Mouse (Mus musculus): Measurements from ENCODE around the gene Ntpcr.

The Ntpcr gene

DNA sequence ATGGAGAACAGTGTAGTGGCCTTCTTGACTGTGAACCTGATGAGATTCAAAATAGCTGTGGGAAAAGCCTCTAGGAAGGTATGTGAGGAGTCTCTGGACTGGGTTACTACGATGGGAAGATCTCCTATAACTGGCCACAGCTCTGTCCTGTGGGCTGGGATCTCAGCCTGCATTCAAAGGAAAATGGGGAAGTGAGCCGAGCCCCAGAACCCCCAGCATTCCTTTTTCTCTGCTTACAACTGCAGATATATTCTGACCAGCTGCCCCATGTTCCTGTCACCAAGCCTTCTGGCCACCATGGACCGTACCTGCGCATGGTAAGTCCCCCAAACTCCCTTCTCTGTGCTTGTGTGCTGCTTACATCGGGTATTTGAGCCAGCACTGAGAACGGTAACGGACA lies at the start of gene Ntpcr:
TSS of gene Ntpcr (plus strand) at position 218 of the 400 bp plus-strand sequence.
- no peak for DNase-seq (ENCODE audit: low read depth, low spot score)

DNA sequence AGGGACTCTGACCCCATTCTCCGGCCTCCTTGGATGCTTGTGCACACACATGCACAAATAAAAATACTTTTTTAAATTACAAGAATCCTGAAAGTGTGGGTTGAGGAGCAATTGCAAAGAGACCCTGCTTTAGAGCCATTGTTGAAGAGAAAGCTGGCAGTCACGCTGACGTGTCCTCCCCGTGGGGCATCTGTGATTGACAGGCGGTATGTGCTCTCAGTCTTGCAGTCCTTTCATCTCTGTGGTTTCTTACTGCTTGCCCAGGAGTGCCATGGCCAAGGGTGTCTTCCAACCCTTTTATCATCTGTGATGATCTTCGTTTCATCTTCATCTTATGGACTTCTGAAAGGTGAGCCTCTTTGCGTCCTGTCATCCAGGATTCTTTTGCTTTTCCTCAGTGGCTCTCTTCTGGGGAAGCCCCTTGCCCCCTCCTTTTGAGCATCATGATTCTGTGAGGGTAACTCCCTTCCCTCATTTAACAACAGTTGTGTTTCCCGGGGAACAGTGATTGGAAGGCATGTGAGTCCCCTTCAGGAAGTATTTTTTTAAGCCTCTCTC lies 48.8 kb upstream of the Ntpcr start:
- DNase-seq (ENCODE audit: low read depth, low spot score), result no peak

- DNase-seq (ENCODE audit: low read depth, low spot score), result no peak
These were observed 44.5 kb upstream of the Ntpcr start for GRCm38 (mm10) chr8:125685216-125685760.

DNA sequence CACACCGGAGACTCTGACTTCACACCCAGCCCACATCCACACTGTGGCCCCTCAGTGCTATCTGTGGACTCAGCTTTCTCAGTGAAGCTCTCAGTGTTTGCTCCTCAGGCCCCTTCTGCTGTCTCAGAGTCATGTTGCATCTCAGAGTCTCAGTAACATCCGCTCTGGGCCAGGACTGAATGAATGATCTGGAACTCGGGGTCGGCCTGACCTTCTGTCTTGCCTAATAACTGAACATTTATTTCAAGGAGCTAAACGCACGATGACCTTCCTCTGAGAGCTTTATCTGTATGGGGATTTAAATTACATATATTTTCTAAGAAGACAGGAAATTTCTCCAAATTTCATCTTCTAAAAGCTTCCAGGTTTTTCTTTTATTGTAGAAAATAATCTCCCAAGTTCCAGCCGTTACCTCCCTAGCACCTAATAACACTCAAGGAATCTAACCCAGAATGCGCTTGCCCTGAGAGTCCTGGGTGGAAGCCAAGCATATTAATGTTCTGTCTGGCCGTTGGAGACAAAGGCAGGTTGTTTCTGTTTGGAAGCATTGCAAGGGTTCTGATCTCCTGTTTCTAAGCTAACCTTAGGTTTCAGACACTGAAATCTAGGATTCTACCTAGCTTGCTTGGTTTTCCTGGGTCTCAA lies 43.4 kb upstream of the Ntpcr start:
- DNase-seq (ENCODE audit: low read depth, low spot score), result peak; percentile 22

GRCm38 (mm10) chr8:125690166-125690915 lies 39.4 kb upstream of the Ntpcr start:
- peak; percentile 35 for DNase-seq (ENCODE audit: low read depth, low spot score)

DNA sequence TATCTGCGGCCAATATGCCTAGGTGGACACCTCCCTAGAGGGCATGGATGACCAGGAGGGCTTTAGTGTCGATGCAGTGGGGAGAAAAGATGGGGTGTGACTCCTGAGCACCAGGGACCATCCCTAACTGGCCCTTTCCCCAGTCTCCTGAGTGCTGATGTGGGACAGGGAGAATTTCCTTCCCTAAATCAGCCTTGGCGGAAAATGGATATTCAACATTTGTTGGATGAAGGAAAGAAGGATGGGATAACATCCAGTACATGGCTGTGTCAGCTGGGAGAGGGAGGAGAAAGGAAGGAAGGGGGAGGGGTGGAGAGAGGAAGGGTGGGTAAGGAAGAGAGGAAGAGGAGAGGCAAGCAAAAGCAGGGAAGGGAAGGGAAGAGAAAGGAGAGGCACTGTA lies 38.8 kb upstream of the Ntpcr start:
- DNase-seq (ENCODE audit: low read depth, low spot score), result no peak

DNA sequence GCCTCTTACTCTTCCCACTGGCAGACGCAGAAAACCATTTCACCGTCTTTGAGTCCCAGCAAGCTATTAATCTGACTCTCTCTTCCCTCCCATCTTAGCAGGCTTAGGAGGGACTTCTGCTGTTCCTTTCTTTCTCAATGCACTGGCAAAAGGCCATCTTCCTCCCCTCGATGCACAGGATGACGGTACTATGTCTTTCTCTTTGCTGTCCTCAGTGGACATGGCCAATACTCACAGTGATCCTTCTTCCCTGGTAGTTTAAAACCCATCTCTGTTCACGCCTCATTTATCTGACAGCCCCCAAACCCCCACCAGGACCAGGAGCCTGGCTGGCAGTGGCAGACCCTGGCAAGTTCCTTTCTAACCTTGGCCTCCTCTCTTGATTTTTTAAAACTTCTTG lies 37.3 kb upstream of the Ntpcr start:
- no peak for DNase-seq (ENCODE audit: low read depth, low spot score)

DNA sequence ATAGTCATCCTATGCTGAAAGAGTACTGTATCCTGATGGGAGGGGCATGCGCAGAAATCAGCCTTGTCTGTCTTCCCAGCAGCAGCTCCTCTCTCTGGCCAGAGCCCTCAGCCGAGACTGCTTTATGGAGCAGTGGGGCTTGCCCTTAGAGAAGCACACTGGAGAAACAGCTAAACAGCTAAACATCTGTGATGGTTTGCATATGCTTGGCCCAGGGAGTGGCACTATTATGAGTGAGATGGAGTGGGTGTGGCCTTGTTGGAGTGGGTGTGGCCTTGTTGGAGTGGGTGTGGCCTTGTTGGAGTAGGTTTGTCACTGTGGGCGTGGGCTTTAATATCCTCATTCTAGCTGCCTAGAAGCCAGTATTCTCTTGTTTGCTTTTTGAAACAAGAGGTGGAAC lies 36.6 kb upstream of the Ntpcr start:
- no peak for DNase-seq (ENCODE audit: low read depth, low spot score)

- no peak for DNase-seq (ENCODE audit: low read depth, low spot score)
These were observed 33.8 kb upstream of the Ntpcr start for GRCm38 (mm10) chr8:125695951-125696350.

GRCm38 (mm10) chr8:125699391-125700025 lies 30.3 kb upstream of the Ntpcr start:
- no peak for DNase-seq (ENCODE audit: low read depth, low spot score)

DNA sequence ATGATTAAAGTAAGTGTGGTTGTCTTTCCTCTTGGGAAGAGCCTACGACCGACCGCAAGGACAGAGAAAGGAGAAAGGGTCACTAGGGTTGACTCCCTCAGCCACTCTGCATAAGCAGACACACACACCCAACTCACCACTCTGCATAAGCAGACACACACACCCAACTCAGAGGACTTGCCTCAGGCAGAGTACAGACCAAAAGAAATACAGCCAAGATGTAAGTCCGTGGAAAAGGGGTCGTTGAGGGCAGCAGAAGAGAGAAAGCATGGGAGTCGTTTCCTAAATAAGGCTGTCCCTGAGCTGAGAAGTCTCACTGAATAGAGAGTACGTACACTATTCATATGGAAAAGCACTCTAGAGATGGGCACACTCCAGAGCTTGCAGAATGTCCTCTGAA lies 29.4 kb upstream of the Ntpcr start:
- DNase-seq (ENCODE audit: low read depth, low spot score), result no peak

DNA sequence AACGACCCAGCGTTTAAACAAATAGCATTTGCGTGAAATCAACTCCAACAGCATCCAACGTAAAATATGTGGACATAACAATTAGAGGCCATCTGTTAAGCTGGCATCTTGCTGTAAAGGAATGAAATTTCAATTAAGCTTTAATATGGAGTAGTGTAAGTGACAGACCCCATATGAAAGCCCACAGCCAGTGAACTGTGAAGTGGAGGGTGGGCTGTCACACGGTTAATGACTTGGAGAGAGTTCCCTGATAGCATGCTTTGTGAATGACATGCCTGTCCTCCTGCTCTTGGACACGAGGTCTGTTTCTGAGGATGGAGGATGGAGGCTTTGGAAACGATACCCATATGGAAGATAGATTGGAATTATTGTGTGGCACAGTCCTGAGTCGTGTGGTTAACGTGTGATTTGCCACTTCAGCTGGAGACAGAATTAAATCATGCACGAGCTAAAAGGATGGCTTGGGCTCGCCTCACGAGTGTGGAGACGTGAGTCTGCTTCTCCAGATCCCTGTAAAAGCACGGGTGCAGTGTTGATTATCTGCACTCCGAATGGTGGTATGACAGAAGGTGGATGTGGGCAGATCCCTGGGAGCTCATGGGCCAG lies 26.8 kb upstream of the Ntpcr start:
- DNase-seq (ENCODE audit: low read depth, low spot score), result no peak

GRCm38 (mm10) chr8:125704434-125704833 lies 25.3 kb upstream of the Ntpcr start:
- no peak for DNase-seq (ENCODE audit: low read depth, low spot score)

GRCm38 (mm10) chr8:125705816-125706215 lies 23.9 kb upstream of the Ntpcr start:
- DNase-seq (ENCODE audit: low read depth, low spot score), result no peak

GRCm38 (mm10) chr8:125709171-125709570 lies 20.6 kb upstream of the Ntpcr start:
- DNase-seq (ENCODE audit: low read depth, low spot score), result no peak

DNA sequence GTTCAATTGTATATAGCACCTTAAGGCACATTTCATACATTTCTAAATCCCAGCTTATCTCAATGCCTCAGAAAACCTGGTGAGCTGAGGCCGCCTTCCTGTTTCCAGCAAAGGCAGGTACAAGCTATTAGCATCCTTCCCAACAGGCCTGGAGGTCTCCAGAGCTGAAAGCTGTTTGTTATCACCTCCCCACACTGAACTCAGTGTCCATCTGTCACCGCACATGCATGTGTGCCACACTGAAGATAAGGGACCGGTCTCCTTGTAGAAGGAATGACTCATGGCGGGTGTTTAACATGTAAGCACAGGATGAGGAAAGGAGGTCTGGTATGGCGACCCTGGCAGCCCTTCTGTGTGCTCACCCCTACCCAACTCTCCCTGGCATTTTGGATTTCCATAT lies 18.2 kb upstream of the Ntpcr start:
- DNase-seq (ENCODE audit: low read depth, low spot score), result no peak

- no peak for DNase-seq (ENCODE audit: low read depth, low spot score)
These were observed 13.6 kb upstream of the Ntpcr start for GRCm38 (mm10) chr8:125716211-125716610.

GRCm38 (mm10) chr8:125716613-125717012 lies 13.2 kb upstream of the Ntpcr start:
- DNase-seq (ENCODE audit: low read depth, low spot score), result no peak

DNA sequence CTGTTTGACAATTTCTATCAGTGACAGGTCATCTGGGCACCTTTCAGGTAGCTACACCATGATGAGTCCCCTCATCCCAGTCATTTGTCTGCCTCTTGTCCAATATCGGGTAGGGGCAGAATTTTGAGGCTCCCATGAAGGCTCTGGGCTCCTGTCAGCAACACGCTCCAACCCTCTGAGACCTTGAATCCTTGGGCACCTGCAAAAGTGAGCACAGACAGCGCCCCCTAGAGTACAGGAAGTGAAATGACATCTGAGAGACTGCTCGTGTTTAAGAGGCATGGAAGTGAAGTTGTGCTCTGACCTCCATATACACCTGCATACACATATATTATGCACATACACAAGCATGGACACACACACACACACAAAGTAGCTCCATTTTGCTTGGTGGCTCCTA lies 10.8 kb upstream of the Ntpcr start:
- peak; percentile 45 for DNase-seq (ENCODE audit: low read depth, low spot score)

GRCm38 (mm10) chr8:125722675-125723074 lies 7.1 kb upstream of the Ntpcr start:
- no peak for DNase-seq (ENCODE audit: low read depth, low spot score)

- DNase-seq (ENCODE audit: low read depth, low spot score), result no peak
These were observed 6.3 kb upstream of the Ntpcr start for GRCm38 (mm10) chr8:125723437-125723836.
